Comparison of ENCODE assay signal across 8 mouse cellular contexts in genomic region chr1:155243797-155244770, GRCm38 (mm10). TPM values are rescaled to one million over a fixed set of nuclear protein-coding genes. Genes with fewer than 3 reads are reported as not detected.
DNase-seq lines count a peak whose midpoint lies in the region; ATAC-seq and TF ChIP-seq lines count a peak whose summit lies in the region.

Gene BC034090 (minus strand): TSS chr1:155244444.

- DNase-seq in cerebellum, postnatal 10 days: peak; percentile 61 to 65
- DNase-seq in cerebellum, adult 11 months: no peak
- peak; percentile 55 for DNase-seq in brain, embryonic 14.5 days (ENCODE audit: low read depth)
- DNase-seq in gastrocnemius, postnatal 10 days: peak; percentile 71
- DNase-seq in hindbrain, embryonic 14.5 days (ENCODE audit: low spot score): no peak
- DNase-seq in midbrain, postnatal 0 days (ENCODE audit: low spot score): no peak
- DNase-seq in T-cell, adult 2 months (ENCODE audit: low spot score): no peak

- TF ChIP-seq CTCF in brain, embryonic 14.5 days (IDR thresholded peaks at IDR 0.05; ENCODE audit: borderline replicate concordance, extremely low read depth, insufficient read depth, insufficient read length): no peak
- no peak for TF ChIP-seq CTCF in midbrain, postnatal 0 days (IDR thresholded peaks at IDR 0.05)

- 0 out of 2 replicates have a peak, but pooled peaks have one; percentile 32 for TF ChIP-seq POLR2A in brain, embryonic 14.5 days (IDR thresholded peaks at IDR 0.05; ENCODE audit: borderline replicate concordance, extremely low read depth, insufficient read depth, insufficient read length, poor library complexity, severe bottlenecking)

- 0 out of 2 replicates have a peak within 1 kb of the TSS, but pooled peaks have one; percentile 7 for H3K27ac ChIP-seq in hindbrain, embryonic 14.5 days
- no peak within 1 kb of the TSS for H3K27ac ChIP-seq in liver, embryonic 12.5 days
- H3K27ac ChIP-seq in midbrain, postnatal 0 days (ENCODE audit: low read depth, low read length): no peak within 1 kb of the TSS

- peak within 1 kb of the TSS; percentile 39 for H3K4me3 ChIP-seq in hindbrain, embryonic 14.5 days (replicated peaks; ENCODE audit: low read length)
- peak within 1 kb of the TSS; percentile 53 for H3K4me3 ChIP-seq in liver, embryonic 12.5 days
- peak within 1 kb of the TSS; percentile 40 for H3K4me3 ChIP-seq in midbrain, postnatal 0 days (ENCODE audit: low read depth, low read length)

- WGBS in hindbrain, embryonic 14.5 days: 2% methylated on average over 79 of the region's 85 CpGs
- WGBS in liver, embryonic 12.5 days (ENCODE audit: insufficient replicate concordance): 2% methylated on average over 83 of the region's 85 CpGs
- WGBS in midbrain, postnatal 0 days: 5% methylated on average over 64 of the region's 85 CpGs

- H3K36me3 ChIP-seq in hindbrain, embryonic 14.5 days (replicated peaks; ENCODE audit: control insufficient read depth, insufficient read depth): no peaks in the 10 kb centered on the region
- H3K36me3 ChIP-seq in liver, embryonic 12.5 days: no peaks in the 10 kb centered on the region
- H3K36me3 ChIP-seq in midbrain, postnatal 0 days (ENCODE audit: insufficient read depth, low read length): no peaks in the 10 kb centered on the region

- H3K9me3 ChIP-seq in hindbrain, embryonic 14.5 days (ENCODE audit: control insufficient read depth, low read length): no peaks in the 10 kb centered on the region
- no peaks in the 10 kb centered on the region for H3K9me3 ChIP-seq in liver, embryonic 12.5 days (replicated peaks)
- no peaks in the 10 kb centered on the region for H3K9me3 ChIP-seq in midbrain, postnatal 0 days (ENCODE audit: low read length)

- H3K9ac ChIP-seq in hindbrain, embryonic 14.5 days: peak within 1 kb of the TSS; percentile 61
- H3K9ac ChIP-seq in liver, embryonic 12.5 days: peak within 1 kb of the TSS; percentile 45
- H3K9ac ChIP-seq in midbrain, postnatal 0 days (replicated peaks; ENCODE audit: low read length, poor library complexity, severe bottlenecking): peak within 1 kb of the TSS; percentile 64

- ATAC-seq in hindbrain, embryonic 14.5 days (ENCODE audit: low FRiP score): peak; percentile 53; the same call in 1 of the 2 replicates
- ATAC-seq in liver, embryonic 12.5 days: peak; percentile 58
- peak; percentile 61 for ATAC-seq in midbrain, postnatal 0 days (ENCODE audit: low FRiP score)

- peaks cover 12% of the 10 kb centered on the region for H3K27me3 ChIP-seq in hindbrain, embryonic 14.5 days (ENCODE audit: control insufficient read depth, insufficient read depth, low read length)
- peaks cover 87% of the 10 kb centered on the region for H3K27me3 ChIP-seq in liver, embryonic 12.5 days (replicated peaks)
- peaks cover 14% of the 10 kb centered on the region; the same call in 1 of the 2 replicates for H3K27me3 ChIP-seq in midbrain, postnatal 0 days (ENCODE audit: insufficient read depth, low read length)

- peaks cover 5% of the 10 kb centered on the region for H3K4me1 ChIP-seq in hindbrain, embryonic 14.5 days (replicated peaks; ENCODE audit: control insufficient read depth, insufficient read depth, low read length)
- peaks cover 11% of the 10 kb centered on the region; the same call in 1 of the 2 replicates for H3K4me1 ChIP-seq in liver, embryonic 12.5 days
- no peaks in the 10 kb centered on the region for H3K4me1 ChIP-seq in midbrain, postnatal 0 days (ENCODE audit: insufficient read depth, low read length)

- H3K4me2 ChIP-seq in hindbrain, embryonic 14.5 days (replicated peaks): peak within 1 kb of the TSS; percentile 86
- peak within 1 kb of the TSS; percentile 73 for H3K4me2 ChIP-seq in liver, embryonic 12.5 days
- peak within 1 kb of the TSS; percentile 64 for H3K4me2 ChIP-seq in midbrain, postnatal 0 days (ENCODE audit: low read depth, low read length, poor library complexity, severe bottlenecking)

RNA-seq across cellular contexts. Expression of gene BC034090, which starts in this region (rescaled TPM):
- polyA plus RNA-seq in brain, embryonic 14.5 days (2012; rRNA removed): 10.4 and 13.3 TPM in 2 replicates
- total RNA-seq in gastrocnemius, postnatal 10 days (2021): 10 to 100 TPM in 1 of 2 experiments, 1 to 10 TPM in 1; 3.8 to 10.3 TPM
- 4.0 and 4.1 TPM in 2 replicates for polyA plus RNA-seq in hindbrain, embryonic 14.5 days (2014; fragmentation: Nextera tagmentation; extraction: Ambion mirVana)
- 0.28 and 0.46 TPM in 2 replicates for polyA plus RNA-seq in liver, embryonic 12.5 days (2016; fragmentation: Nextera tagmentation; extraction: Ambion mirVana)
- total RNA-seq in midbrain, postnatal 0 days (2014; rRNA removed): 7.3 and 11.2 TPM in 2 replicates
- polyA plus RNA-seq in midbrain, postnatal 0 days (2015; fragmentation: Nextera tagmentation; extraction: Ambion mirVana): 1.9 TPM in 2 replicates

Comparison
In these comparisons a context has a peak if more than half of its experiments do, and no peak if none do; other contexts are left out.
1. DNase-seq: peak in cerebellum, postnatal 10 days (2 of 2), brain, embryonic 14.5 days (single experiment) and gastrocnemius, postnatal 10 days (single experiment); none in cerebellum, adult 11 months (single experiment), hindbrain, embryonic 14.5 days (single experiment), midbrain, postnatal 0 days (single experiment) and T-cell, adult 2 months (single experiment).
2. Peak in ATAC-seq, H3K4me3 ChIP-seq, H3K9ac ChIP-seq and H3K4me2 ChIP-seq in liver, embryonic 12.5 days; RNA of the gene not detected or under 1 TPM.
3. Peak in every context shown above with its lines, with median percentiles within 50 percentile points of each other: ATAC-seq, H3K4me2 ChIP-seq, H3K4me3 ChIP-seq and H3K9ac ChIP-seq.